Mouse (Mus musculus): ENCODE data around the gene Zscan18. TPM values are rescaled to one million over a fixed set of nuclear protein-coding genes. Genes with fewer than 3 reads are reported as not detected.

The Zscan18 gene
- polyA plus RNA-seq, 2 experiments = 11.0 to 12.1 TPM

DNA sequence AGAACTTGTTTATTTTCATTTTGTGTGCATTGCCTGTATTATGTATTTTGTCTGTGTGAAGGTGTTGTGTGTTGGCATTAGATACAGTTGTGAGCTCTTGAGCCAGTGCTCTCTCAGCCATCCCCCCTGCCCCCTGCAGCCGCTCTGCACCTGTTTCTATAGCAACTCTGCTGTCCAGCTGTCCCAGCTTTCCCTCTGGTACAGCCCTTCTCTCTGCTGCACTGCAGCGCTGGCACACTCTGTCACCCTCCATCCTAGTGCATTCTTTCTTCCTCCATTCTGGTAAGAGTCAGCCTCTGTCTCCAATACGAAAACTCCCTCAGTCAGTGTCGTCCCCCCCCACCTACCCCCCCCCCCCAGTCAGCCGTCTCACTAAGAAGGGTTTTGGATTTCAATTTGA is 15.4 kb downstream of the Zscan18 start:
- Histone ChIP-seq H3K36me3 (ENCODE audit: control insufficient read depth, insufficient read depth, low read length) (no peaks in the 10 kb centered on the region), H3K4me2 (replicated peaks; ENCODE audit: low read depth, low read length, severe bottlenecking) (no peak overlapping the region), H3K4me3 (replicated peaks; ENCODE audit: low read length) (no peak overlapping the region), H3K27ac (replicated peaks; ENCODE audit: low read depth, low read length) (no peak overlapping the region), H3K9me3 (ENCODE audit: control insufficient read depth, low read length) (no peaks in the 10 kb centered on the region), H3K4me1 (ENCODE audit: control insufficient read depth, insufficient read depth, low read length) (no peaks in the 10 kb centered on the region), H3K27me3 (ENCODE audit: control insufficient read depth, insufficient read depth, low read length) (no peaks in the 10 kb centered on the region), H3K9ac (ENCODE audit: low read depth, low read length, severe bottlenecking) (no peak overlapping the region)
- 27% methylated on average over 5 of the region's 5 CpGs for WGBS
- DNase-seq (ENCODE audit: low spot score) = no peak
- no peak for TF ChIP-seq POLR2A (IDR thresholded peaks at IDR 0.05; ENCODE audit: borderline replicate concordance, extremely low read depth, insufficient read depth, insufficient read length)
- ATAC-seq (ENCODE audit: low FRiP score, low read depth) = no peak

DNA sequence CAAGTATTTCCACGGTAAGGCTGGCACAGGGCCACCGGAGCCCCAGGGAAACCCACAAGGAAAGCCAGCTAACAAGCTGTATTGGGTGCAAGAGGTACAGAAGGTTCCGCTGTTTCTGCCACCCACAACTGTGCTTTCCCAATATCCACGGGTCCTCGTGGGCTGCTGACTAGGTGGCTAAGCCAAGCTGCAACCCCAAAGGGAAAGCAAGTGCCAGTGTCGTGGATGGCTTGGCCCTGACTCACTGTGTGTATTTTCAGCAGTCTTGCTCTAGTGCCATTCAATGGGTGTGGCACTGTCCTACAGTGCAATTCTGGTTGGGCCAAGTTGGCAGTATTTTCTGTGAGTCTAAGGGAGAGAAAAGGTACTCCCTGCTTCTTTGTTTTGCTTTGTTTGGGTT is 16.1 kb downstream of the Zscan18 start:
- Histone ChIP-seq H3K4me3 (replicated peaks; ENCODE audit: low read length) (no peak overlapping the region), H3K4me2 (replicated peaks; ENCODE audit: low read depth, low read length, severe bottlenecking) (no peak overlapping the region), H3K27me3 (ENCODE audit: control insufficient read depth, insufficient read depth, low read length) (no peaks in the 10 kb centered on the region), H3K36me3 (ENCODE audit: control insufficient read depth, insufficient read depth, low read length) (no peaks in the 10 kb centered on the region), H3K27ac (replicated peaks; ENCODE audit: low read depth, low read length) (no peak overlapping the region), H3K9me3 (ENCODE audit: control insufficient read depth, low read length) (no peaks in the 10 kb centered on the region), H3K9ac (ENCODE audit: low read depth, low read length, severe bottlenecking) (no peak overlapping the region), H3K4me1 (ENCODE audit: control insufficient read depth, insufficient read depth, low read length) (no peaks in the 10 kb centered on the region)
- ATAC-seq (ENCODE audit: low FRiP score, low read depth) (no peak), DNase-seq (ENCODE audit: low spot score) (no peak)
- 70% methylated on average over 6 of the region's 6 CpGs for WGBS
- TF ChIP-seq POLR2A (IDR thresholded peaks at IDR 0.05; ENCODE audit: borderline replicate concordance, extremely low read depth, insufficient read depth, insufficient read length) = no peak

DNA sequence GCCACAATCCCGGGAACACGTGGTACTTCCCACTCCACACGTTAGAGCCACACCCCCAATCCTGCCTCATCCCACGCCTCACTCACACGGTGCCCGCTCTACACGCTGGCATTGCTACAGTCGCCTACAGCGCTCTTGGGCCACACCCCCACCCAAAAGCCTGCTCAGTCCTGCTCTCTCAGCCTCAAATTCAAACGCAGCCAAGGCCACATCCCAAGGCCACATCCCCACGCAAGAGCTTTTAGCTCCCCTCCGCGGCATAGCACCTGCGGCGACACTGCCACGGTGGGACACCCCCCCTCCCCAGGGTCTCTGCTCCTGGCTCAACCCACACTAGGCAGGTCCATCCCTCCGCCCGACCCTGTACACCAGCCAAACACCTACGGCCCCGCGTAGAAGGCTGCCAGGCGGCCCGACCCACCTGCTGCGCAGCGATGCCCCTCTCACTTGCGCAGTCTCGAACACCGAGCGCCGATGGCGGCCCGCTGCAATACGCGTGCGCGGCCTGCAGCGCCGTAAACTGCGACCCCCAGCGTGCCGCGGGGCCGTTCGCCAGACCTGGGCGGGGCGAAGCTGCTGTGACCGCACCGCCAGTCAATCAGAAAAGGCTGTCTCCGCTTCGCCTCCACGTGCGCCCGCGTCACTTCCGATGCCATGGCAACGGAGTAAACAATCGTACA is 23.1 kb downstream of the Zscan18 start:
- H3K36me3 ChIP-seq (ENCODE audit: control insufficient read depth, insufficient read depth, low read length) = peaks cover 2% of the 10 kb centered on the region; the same call in 1 of the 2 replicates
- ATAC-seq (ENCODE audit: low FRiP score, low read depth) (peak; percentile 97), DNase-seq (ENCODE audit: low spot score) (peak; percentile 88)
- H3K9me3 ChIP-seq (ENCODE audit: control insufficient read depth, low read length) = no peaks in the 10 kb centered on the region
- peak overlapping the region; percentile 69 for H3K9ac ChIP-seq (ENCODE audit: low read depth, low read length, severe bottlenecking)
- H3K27ac ChIP-seq (replicated peaks; ENCODE audit: low read depth, low read length) = no peak overlapping the region
- H3K27me3 ChIP-seq (ENCODE audit: control insufficient read depth, insufficient read depth, low read length) = no peaks in the 10 kb centered on the region
- H3K4me3 ChIP-seq (replicated peaks; ENCODE audit: low read length) = peak overlapping the region; percentile 52
- H3K4me2 ChIP-seq (replicated peaks; ENCODE audit: low read depth, low read length, severe bottlenecking) = peak overlapping the region; percentile 87
- TF ChIP-seq POLR2A (IDR thresholded peaks at IDR 0.05; ENCODE audit: borderline replicate concordance, extremely low read depth, insufficient read depth, insufficient read length) = no peak
- peaks cover 7% of the 10 kb centered on the region for H3K4me1 ChIP-seq (ENCODE audit: control insufficient read depth, insufficient read depth, low read length)
- under 1% methylated on average over 55 of the region's 57 CpGs for WGBS

DNA sequence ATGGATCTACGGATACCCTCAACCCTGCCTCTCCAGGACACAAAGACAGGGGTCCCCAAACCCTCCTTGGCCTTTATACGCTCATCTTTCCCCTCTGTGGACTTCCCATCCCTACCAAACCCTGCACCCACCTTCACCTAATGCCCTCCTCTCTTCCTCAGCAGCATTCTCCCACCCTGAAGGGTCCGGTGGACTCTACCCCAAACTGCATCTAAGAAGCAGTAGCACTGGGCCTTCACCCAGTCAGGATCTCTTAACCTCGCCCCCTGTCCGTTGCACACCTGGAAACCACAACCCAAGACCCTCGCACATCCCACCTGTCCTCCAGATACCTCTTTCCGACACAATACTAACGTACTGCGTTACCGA is 23.7 kb downstream of the Zscan18 start:
- peaks cover 7% of the 10 kb centered on the region for H3K4me1 ChIP-seq (ENCODE audit: control insufficient read depth, insufficient read depth, low read length)
- DNase-seq (ENCODE audit: low spot score) (no peak), ATAC-seq (ENCODE audit: low FRiP score, low read depth) (no peak)
- H3K36me3 ChIP-seq (ENCODE audit: control insufficient read depth, insufficient read depth, low read length) = peaks cover 7% of the 10 kb centered on the region
- H3K4me2 ChIP-seq (replicated peaks; ENCODE audit: low read depth, low read length, severe bottlenecking) = peak overlapping the region; percentile 87
- H3K9me3 ChIP-seq (ENCODE audit: control insufficient read depth, low read length) = no peaks in the 10 kb centered on the region
- no peak overlapping the region for H3K27ac ChIP-seq (replicated peaks; ENCODE audit: low read depth, low read length)
- H3K9ac ChIP-seq (ENCODE audit: low read depth, low read length, severe bottlenecking) = peak overlapping the region; percentile 69
- 18% methylated on average over 10 of the region's 10 CpGs for WGBS
- H3K4me3 ChIP-seq (replicated peaks; ENCODE audit: low read length) = peak overlapping the region; percentile 52
- H3K27me3 ChIP-seq (ENCODE audit: control insufficient read depth, insufficient read depth, low read length) = no peaks in the 10 kb centered on the region
- no peak for TF ChIP-seq POLR2A (IDR thresholded peaks at IDR 0.05; ENCODE audit: borderline replicate concordance, extremely low read depth, insufficient read depth, insufficient read length)

DNA sequence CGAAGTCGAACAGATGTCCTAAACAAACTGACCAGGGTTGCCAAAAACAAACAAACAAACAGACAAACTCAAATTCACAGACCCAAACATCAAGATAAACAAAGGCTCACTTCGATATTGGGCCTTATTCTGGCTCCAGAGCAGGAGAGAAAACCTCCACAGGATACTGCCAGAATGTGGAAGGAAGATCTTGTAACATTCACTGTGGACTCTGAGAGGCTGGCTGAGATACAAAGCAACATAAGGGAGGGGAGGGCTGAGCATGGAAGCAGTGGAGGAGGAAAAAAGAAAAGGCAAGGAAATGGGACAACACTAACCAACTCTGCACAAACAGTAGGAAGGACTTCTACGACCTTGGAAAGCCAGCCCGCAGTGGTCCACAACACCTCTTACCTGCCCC is 24.3 kb downstream of the Zscan18 start:
- 90% methylated on average over 5 of the region's 5 CpGs for WGBS
- peak overlapping the region; percentile 17; the same call in 1 of the 2 replicates for H3K9ac ChIP-seq (ENCODE audit: low read depth, low read length, severe bottlenecking)
- no peak overlapping the region for H3K27ac ChIP-seq (replicated peaks; ENCODE audit: low read depth, low read length)
- DNase-seq (ENCODE audit: low spot score) (no peak), ATAC-seq (ENCODE audit: low FRiP score, low read depth) (no peak)
- peaks cover 7% of the 10 kb centered on the region for H3K4me1 ChIP-seq (ENCODE audit: control insufficient read depth, insufficient read depth, low read length)
- no peak overlapping the region for H3K4me2 ChIP-seq (replicated peaks; ENCODE audit: low read depth, low read length, severe bottlenecking)
- H3K27me3 ChIP-seq (ENCODE audit: control insufficient read depth, insufficient read depth, low read length) = no peaks in the 10 kb centered on the region
- TF ChIP-seq POLR2A (IDR thresholded peaks at IDR 0.05; ENCODE audit: borderline replicate concordance, extremely low read depth, insufficient read depth, insufficient read length) = no peak
- peaks cover 13% of the 10 kb centered on the region for H3K36me3 ChIP-seq (ENCODE audit: control insufficient read depth, insufficient read depth, low read length)
- no peak overlapping the region for H3K4me3 ChIP-seq (replicated peaks; ENCODE audit: low read length)
- no peaks in the 10 kb centered on the region for H3K9me3 ChIP-seq (ENCODE audit: control insufficient read depth, low read length)

Measured in limb, embryonic 14.5 days (tissue).